Mouse (Mus musculus) bone marrow, adult 2 months (tissue): Measurements from ENCODE around the gene Dock2.

ENCODE experiments used
- CTCF ChIP-seq: fragments of 200-500 bp; IDR thresholded peaks from 2 replicates; pipeline ENCODE4 v1.5.1; 2011; ENCODE audit warnings: low read length, control low read depth; ENCODE audit not compliant: control insufficient read depth, insufficient read depth
- POLR2A ChIP-seq: fragments of 200-500 bp; IDR thresholded peaks from 2 replicates; pipeline ENCODE4 v1.6.1; 2011; ENCODE audit warnings: low read depth, mild to moderate bottlenecking, control low read depth, low read length, borderline replicate concordance; ENCODE audit not compliant: control insufficient read depth

DNA sequence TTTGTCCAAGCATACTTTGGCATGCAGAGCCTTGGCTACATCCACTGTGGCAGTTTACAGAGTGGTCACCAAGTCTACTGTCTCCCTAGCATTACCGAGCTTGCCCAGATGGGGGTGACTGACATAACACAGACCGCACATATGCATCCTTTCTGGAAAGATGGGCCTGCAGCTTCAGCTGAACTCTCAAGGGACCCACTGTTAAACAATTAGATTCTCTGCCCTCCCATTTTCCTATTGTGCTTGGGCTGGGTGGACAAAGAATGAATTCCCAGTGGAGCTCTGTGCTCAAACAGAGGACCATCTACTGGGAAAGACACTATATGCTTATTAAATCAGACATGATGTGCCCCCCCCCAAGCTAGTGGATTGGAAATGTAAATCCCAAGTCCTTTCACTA is 9.1 kb downstream of the Dock2 start:
- TF ChIP-seq POLR2A (no peak), CTCF (no peak)
